Mouse (Mus musculus) ovary, postnatal 14 days (tissue): ENCODE results near the gene Apaf1.

Experiments
- DNase-seq: peaks from one replicate; pipeline ENCODE4 v3.0.0; 2022; ENCODE audit warnings: low spot score

Apaf1 gene

DNA sequence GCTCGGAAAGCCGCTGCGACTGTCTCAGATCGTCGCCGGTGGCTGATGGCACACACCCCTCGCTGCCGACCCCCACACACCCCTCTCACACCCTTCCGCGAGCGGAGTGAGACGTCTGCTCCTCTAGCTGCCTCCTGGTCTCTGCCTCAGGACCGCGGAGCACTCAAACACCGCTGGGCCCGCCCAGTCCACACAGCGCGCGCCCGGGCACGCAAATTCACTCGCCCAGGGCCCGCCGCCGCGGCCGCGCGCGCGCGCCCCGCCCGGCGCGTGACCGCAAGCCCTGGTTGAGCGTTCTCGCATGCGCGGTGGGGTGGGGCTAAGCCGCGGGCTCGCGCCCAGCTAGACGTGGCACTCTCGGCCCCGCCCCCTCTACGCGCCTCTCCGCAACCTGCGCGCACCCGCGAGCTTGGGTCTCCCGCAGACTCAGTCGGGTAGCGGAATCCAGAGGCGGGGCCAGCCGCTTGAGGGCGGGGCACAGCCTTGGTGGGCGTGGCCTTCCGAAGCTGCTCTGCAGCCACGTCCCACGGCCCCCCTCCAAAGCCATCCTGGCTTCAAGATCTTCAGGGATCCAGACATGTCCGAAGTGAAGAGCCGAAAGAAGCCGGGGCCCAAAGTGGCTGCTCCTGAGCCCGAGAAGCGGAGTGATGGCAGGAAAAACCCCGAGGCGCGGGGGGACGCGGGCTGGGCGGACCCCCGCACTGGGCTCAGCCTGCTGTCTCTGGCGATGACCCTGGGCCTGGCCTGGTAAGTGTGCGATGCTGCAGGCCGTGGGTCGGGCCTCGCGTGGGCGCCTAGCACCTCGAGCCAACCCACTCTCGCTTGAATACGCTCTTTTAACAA lies at the start of gene Apaf1, which contains the start of gene Ikbip:
Gene Apaf1, minus strand, starts transcription at position 221 of the 843 bp plus-strand sequence.
Gene Ikbip, plus strand, starts transcription at position 391 of the 843 bp plus-strand sequence.
- peak; percentile 100 for DNase-seq

GRCm38 (mm10) chr10:91131565-91131964 lies 49.0 kb upstream of the Apaf1 start:
- no peak for DNase-seq

GRCm38 (mm10) chr10:91130792-91131191 lies 48.2 kb upstream of the Apaf1 start:
- no peak for DNase-seq

DNA sequence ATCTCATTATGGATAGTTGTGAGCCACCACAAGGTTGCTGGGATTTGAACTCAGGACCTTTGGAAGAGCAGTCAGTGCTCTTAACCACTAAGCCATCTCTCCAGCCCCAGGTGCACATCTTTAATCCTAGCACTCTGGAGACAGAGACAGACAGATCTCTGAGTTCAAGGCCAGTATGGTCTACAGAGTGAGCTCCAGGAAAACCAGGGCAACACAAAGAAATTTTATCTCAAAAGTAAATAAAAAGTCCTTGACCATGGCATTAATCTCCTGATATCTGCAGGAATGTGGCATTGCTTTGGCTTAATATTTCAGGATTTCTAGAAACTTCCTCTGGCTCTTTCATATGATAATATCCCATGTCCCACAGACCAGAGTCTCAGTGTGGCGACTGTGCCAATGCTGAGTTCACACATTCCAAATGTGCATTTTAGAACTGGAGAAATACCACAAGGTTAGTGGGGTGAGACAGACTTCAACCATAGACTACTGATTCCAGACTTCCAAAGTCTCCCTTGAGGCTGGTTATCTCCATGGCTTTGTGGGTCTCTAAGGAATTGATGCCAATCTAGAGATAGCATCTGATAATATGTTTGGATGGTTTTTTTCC lies 46.1 kb upstream of the Apaf1 start:
- no peak for DNase-seq

- DNase-seq = no peak
Measured at GRCm38 (mm10) chr10:91127395-91127794, 44.8 kb upstream of the Apaf1 start.

GRCm38 (mm10) chr10:91126618-91127355 lies 44.2 kb upstream of the Apaf1 start:
- DNase-seq = no peak

DNA sequence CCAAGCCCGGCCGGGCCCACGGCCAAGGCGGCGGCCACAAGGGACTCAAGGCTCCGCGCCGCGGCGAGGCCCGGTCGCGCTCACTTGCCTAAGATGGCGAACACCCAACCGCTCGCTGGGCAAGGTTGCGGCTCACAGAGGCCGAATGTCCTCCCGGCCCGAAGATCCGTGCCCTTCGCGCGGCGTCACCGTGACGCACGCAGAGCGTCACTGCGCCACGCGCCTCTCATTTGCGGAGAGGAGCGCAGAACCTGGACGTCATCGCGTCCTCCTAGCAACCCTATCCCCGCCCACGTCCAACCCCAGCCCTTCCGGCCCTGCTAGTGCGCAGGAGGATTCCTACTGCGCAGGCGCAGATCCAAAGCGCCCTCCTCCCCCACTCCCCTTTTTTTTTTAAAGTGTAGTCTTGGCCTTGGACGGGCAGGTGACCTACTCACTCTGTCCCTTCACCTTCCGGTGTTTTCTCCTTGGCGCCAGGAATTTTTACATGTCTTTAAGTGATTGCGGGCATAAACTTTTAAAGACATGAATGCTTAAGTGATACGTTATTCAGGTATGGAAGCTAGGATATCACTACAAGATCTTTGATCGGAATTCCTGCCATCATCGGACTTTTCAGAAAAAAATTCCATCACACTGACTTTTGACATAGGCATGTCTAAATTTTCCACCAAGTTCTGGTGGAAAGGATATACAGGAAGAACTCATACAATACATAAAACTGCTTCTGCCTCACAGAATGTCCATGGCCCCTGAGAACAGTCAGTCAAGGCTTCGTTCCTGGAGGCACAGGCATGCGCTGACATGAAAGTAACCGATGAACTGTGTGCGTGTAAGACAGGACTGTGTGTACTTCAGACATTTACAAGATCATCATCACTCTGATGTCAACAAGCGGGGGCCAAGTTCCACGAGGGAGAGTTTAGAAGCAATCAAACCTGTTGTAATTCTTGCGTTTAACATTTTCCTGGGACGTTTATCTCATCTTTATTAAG lies 41.6 kb upstream of the Apaf1 start, which contains the start of gene Slc25a3:
Gene Slc25a3, minus strand, starts transcription at position 232 of the 995 bp plus-strand sequence.
- DNase-seq = peak; percentile 96

DNA sequence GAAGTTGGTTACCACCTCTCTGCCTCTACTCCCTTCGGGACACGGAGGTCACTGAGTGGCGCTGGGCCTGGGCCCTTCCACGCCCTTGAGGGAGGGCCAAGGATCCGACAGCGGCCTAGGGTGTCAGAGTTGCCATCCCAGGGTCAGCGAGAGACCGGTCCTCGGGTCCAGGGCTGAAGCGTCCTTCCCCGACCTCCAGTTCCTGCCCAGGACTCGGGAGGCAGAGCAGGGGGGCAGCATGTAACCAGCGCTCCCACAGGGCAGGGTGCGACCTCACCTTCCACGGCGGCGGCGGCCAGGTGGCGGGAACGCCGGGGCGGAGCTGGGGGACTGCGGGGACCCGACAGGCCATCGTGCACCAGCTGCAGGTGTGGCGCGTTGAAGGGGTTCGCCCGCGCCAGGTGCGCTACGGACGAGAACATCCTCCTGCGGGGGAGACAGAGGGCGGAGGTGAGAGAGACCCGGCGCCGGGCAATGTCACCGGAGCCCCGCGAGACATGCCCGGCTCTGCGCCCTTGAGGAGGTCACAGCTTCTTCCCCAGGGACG lies 40.8 kb upstream of the Apaf1 start:
- DNase-seq = peak; percentile 21

DNA sequence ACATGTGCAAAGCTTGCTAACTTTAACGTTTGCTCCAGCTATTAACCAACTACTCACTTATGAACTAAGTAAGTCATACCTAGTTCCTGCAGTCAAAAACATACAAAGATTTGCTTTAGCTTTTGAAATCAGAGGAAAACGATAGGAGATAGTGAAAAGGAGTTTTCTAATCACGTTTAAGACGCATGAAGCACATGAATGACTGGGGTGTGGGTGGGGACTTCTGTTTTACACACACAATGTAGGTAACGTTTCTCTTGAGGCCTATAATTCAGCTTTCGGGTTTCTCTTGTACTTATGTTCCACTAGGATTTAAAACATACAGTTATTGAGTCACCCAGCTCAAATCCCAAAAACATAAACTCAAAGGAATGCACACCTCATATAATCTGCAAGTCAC lies 40.1 kb upstream of the Apaf1 start:
- DNase-seq = no peak

GRCm38 (mm10) chr10:91116958-91117357 lies 34.4 kb upstream of the Apaf1 start:
- no peak for DNase-seq

DNA sequence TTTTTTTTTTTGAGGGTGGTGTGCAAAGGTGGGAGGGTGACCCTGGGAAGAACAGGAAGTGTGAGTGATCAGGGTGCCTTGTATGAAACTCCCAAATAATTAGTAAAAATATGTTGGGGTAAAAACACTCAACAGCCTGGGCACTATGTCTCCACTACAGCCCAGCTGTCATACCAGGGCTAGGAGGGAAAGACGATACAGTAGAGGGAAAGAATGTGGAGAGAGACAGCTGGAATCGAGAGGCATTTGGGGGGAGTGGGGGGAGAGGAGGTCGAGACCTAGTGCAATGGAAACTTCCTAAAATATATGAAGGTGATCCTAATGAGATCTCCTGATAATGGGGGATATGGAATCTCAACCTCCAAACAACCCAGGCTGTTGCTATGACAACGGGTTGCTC lies 27.3 kb upstream of the Apaf1 start:
- DNase-seq = no peak

GRCm38 (mm10) chr10:91105981-91106380 lies 23.4 kb upstream of the Apaf1 start:
- DNase-seq = no peak

- no peak for DNase-seq
Measured at GRCm38 (mm10) chr10:91102799-91103590, 20.4 kb upstream of the Apaf1 start.

DNA sequence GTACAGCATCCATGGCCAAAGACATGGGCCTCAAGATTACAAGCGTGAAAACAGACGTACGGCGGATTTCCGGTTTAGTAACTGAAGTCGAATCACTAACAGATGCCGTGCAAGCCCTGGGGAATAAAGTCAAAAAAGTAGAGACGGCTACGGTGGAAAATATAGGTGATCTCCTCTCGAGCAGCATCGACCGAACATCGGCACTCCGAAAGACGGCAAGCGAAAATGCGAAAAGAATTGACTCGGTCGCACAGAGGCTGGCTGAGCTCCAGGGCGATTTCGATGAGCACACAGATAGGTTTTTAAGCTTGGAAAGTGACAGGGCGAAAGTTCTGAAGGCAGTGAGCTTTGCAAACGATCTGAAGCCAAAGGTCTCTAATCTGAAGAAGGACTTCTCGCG lies 19.4 kb upstream of the Apaf1 start:
- DNase-seq = no peak

DNA sequence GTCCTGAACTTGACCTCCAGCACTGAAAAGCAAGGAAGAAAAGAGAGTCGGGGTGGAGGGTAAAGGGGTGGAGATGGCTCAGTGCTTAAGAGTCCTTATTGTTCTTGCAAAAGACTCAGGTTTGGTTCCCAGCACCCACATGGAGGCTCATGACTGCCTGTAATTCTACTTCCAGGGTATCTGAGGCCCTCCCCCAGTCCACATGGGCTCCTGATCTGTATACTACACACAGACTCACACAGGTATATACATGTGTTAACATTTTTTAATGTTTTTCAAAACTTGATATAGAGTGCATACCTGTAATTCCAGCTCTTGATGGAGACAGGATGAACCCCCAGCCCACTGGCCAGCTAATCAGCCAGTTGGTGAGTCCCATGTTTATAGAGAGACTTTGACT lies 17.5 kb upstream of the Apaf1 start:
- no peak for DNase-seq

DNA sequence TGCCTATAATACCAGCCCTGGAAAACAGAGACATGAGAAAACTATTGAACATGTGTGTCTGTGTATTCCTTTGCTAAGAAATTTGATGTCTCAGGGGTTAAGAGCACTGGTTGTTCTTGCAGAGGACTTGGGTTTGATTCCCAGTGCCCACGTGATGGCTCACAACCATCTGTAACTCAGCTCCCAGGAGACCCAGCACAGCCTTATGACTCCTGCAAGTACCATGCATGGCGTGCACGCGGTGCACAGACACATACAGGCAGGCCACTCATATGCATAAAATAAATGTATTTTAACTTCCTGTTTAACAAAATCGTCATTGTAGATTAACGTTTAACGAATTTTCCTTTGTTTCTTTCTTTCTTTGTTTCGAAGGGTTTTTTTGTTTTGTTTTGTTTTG lies 15.5 kb upstream of the Apaf1 start:
- DNase-seq = no peak

- DNase-seq = no peak
Measured at GRCm38 (mm10) chr10:91094251-91095104, 11.9 kb upstream of the Apaf1 start.

DNA sequence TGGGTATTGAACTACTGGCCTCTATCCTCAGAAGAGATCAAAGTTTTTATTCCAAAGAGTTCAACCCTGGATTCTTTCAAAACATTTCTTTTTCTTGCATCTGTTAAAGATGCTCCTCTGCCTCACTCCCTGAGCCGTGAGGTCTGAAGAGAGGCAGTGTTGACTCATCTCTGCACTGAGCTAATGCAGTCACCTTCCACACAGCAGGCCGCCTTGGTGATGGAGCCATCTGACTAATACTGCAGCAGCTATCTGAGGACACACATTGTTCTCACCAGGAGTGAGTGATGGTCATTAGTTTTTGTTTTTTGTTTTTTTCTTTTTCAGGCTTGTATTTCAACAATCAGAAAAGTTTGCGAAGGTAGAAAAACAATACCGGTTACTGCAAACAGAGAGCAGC lies 10.2 kb upstream of the Apaf1 start:
- no peak for DNase-seq

DNA sequence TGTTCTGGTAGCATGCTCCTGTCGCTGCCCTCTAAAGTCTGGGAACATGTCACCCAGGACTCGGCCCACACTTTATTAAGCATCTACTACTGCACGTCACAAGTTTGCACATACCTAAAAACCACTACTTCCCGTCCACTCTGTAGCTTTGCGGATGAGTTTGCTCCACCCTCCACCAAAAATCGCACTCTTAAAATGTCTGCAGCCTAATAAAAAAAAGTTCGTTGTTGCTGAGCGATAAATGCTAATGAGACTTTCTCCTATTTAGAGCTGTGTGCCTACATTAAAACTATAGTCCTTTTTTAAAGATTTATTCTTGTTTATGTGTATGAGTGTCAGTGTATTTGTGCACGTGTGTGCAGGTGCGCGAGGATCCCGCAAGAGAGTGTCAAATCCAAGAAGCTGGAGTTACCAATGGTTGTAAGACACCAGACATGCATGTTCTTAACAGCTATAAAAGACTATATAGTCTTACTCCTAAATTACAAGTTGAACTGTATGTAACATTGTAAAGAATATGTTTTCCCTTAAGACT lies 890 bp upstream of the Apaf1 start:
- DNase-seq = no peak
